Mouse (Mus musculus): Measurements from ENCODE around the gene Egln1. TPM values are rescaled to one million over a fixed set of nuclear protein-coding genes. Genes with fewer than 3 reads are reported as not detected.
A peak's percentile ranks its signal among the peaks of the same experiment; 100 is the strongest.

The Egln1 gene
- total RNA-seq, 2 experiments from 2014 or later, result 67.8 to 69.6 TPM

DNA sequence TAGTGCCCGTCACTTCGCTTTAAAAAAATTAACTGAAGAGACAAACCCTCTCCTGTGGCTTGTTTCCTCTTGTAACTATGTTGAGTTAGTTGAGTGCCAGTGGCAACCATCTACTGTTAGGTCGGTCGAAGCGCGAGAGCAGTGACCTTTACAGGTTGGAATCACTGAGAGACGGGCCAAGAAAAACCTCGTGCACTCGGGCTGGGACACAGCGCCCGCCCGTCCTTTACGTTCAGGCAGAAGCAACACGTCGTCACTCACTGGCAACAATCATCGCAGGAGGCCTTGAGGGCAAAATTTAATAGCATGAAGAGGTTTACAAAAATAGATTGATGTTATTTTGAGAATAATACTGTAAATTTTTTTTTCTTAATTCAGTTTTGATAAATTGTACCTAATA is 39.2 kb downstream of the Egln1 start:
- DNase-seq (ENCODE audit: low spot score in 2 of 2), result no peak

DNA sequence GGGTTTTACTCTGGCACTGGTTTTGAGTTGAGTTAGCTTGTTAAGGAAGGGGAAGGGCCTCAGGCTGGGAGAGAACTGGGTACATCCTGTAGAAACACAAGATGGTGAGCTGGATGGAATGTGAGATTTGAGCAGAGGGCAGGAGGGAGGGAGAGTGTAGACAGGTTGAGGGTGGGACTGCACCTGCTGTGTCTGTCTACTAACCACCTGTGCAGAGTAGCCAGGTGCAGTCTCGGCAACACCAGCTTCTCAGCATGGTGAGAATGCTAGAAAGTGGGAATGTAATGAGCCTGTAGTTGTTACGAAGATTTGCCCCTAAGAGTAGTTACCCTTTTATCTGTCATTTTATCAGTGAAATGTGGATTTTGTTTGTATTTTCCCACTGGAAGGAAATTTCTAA is 43.6 kb downstream of the Egln1 start:
- DNase-seq (ENCODE audit: low spot score in 2 of 2), result no peak

DNA sequence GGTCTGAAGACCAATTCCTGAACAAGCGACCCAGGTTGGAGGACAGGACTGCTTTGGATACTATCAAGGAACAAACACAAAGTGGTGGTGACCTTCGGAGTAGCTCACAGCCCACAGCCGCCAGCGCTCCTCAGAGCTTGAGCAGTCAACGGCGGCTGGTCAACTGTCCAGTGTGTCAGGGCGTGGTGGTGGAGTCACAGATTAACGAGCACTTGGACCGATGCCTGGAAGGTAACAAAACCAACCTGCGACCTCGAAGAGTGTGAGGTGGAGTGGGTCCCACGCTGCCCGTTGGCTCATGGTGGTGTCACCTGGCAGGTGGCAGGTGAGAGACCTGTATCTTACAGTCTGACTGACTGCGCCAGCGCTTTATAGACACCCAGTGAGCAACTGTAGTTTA is 45.9 kb downstream of the Egln1 start:
- no peak for DNase-seq (ENCODE audit: low spot score in 2 of 2)

DNA sequence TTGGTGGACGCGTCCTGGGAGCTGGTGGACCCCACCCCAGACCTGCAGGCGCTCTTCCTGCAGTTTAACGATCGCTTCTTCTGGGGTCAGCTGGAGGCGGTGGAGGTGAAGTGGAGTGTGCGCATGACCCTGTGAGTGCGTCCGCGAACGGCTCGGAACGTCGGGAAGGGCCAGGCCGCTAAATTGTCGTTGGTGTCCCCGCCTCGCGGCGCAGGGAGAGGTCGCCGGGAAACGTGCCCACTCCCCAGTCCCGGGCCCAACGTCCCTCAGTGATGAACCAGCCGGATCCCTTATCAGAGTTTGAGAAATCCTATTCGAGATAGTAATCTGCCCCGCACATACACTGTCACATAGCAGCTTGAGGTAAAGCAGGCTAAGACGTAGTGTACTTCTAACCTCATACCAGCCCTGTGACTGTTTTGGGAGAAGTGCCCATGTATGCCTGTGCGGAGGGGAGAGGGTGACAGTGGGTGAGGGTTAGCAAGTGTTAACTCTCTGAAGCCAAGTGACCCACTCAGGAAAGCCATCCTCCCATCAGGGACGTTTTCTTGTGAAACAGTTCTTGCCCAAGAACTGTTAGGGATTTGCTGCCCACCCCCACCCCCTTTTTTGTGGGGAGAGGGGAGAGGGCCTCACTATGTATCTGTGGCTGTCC is 50.7 kb downstream of the Egln1 start:
- DNase-seq (ENCODE audit: low spot score in 2 of 2), result no peak

DNA sequence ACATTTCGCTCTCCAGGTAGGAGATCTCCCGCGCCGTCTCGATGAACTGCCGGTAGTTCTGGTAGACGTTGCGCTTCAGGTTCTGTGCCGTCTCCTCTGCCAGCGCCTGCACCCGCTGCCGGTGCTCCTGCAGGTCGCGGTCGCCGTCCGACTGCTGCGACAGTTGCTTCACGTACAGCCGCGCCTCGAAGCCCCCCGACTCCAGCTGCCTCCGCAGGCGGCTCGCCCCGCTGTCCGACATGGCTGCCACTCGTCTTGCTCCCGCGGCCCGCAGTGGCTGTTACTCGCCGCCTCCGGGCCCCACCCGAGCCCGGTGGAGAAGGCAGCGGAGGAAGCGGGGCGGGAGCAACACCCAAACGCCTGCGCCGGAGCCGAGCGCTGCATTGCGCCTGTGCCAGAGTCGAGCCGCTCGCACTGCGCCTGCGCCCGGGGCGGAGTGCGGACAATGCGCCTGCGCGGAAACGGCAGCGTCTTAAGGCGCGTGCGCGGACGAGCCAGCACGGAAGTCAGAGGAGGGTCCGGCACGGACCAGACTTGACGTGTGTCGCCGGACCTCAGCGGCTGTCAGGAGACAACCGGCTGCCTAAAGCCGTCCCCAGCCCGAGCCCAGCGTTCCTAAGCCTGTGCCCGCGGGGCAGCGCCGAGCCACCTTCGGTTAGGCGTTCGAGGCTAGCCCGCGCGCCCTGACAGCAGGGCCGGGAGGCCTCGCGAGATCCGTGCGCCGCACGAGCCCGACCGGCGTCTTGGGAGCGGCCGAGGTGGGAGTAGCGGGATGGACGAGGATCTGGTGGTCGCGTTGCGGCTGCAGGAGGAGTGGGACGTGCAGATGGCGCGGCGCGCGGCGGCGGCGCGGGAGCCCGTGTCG is 51.5 kb downstream of the Egln1 start, which contains the start of the genes Exoc8 and Sprtn:
TSS of gene Exoc8 (minus strand) at position 320 of the 865 bp plus-strand sequence.
TSS of gene Sprtn (plus strand) at position 501 of the 865 bp plus-strand sequence.
- DNase-seq (ENCODE audit: low spot score in 2 of 2), result peak; percentile 98 to 99

DNA sequence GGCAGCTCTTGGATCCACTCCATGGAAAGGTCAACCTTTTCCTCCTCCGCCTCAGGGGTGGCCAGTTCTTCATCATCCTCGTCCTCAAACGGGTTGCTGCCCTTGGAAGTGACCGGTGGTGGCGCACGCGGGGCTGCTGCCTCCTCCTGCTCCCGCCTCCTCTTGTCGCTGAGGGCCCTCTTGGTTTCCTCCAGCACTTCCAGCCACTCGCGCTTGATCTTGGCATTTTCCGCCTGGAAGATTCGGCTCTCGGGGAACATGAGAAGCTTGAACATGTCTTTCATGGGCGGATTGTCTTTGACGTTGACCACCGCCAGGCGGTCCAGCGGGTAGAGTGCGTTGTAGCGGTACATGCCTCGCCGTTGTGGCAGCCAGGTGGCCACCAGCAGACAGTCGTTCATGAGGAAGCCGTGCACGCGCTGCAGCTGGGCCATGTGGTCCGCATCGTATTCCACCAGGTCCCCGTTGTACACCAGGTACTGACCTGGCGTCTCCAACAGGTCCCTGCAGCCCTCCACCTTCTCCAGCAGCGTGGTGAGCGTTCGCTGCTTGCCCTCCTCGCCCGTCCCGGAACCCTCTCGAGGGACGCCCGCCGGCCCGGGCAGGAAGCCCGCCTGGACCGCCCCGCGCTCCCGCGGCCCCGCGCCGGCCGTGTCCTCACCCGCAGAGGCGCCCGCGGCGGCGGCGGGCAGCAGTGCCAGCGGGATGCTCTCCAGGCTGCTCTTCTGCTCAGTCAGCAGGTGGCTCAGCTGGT is 52.3 kb downstream of the Egln1 start:
- peak; percentile 42 to 63 for DNase-seq (ENCODE audit: low spot score in 2 of 2)

DNA sequence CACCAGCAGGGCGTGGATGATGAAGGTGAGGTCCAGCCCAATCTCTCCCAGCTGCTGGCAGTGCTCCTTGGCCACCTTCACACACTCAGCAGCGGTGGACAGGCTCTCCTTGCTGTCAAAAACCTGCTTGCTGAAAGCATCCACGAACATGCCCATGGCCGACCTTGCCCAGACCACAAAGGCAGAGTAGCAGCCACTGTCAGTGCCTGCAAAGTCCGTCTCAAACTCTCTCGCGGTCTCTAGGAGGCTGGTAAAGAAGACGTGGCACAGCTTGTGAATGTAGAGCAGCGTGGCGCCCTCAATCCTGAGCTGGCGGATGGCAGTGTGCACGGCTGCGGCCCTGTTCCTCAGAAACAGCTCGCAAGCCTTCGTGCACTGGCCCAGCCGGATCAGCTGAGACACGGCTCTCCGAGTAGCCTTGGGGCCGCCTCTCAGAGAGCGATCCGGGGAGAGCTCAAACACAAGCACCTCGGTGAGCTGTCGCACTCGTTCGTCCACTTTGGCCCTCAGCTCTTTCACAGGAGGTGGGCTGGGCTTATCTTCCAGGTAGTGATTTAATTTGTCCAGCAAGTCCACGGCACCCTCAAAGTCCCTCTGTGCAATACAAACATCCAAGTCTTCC is 53.0 kb downstream of the Egln1 start:
- DNase-seq (ENCODE audit: low spot score in 2 of 2), result no peak

DNA sequence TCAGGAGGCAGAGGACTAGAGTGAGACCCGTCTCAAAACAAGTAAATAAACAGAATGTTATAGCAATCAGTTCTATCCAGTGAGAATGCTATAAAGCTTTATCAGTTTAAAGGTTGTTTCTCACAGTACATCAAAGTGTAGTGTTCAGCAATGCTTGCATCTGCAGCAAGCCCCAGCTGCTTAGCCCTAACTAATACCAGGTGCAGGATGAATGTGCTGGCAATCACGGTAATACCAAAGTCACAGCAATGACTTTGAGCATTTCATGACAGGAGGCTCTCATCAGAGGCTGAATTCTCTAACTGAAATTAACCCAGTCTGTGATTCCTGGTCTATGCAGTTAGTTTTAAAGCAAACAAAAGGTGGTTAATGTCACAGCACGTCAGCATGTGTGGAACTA is 56.5 kb downstream of the Egln1 start:
- no peak for DNase-seq (ENCODE audit: low spot score in 2 of 2)

DNA sequence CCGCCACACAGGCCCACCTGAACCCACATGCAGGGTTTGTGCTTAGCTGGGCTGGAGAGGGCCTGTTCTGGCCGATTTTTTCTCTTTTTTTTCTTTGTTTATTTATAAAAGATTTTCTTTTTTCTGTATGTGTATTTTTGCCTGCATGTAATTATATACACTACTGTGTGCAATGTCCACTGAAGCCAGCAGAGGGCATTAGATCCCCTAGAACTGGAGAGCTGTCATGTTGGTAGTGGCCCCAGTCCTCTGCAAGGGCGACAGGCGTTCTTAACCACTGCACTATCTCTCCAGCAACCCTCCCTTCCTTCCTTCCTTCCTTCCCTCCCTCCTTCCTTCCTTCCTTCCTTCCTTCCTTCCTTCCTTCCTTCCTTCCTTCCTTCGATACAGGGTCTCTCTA is 60.7 kb downstream of the Egln1 start:
- no peak for DNase-seq (ENCODE audit: low spot score in 2 of 2)

DNA sequence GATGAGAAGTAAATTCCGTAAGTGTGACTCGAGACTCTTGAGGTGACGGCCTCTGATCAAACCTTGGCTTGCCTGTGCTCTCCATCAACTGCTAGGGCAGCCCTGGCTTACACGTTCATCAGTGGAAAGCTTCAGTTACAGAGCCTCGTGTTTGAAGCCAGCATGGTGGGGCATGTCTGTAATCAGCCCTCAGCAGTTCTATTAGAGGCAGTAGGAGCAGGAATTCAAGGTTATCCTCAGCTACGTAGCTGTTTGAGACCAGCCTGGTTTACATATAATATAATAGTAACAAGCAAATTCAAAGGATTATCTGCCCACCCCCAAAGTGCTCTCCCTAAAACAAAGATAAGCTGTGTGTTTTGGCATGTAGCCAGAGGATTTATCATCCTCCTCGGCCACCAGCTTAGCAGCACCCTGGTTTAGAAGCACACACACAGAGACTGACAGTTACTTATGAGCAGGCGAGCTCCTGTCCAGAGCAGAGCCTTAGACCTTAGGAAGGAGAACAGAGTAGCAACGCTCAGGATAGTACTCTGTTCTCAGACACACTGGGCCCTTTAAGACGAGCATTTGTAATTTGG is 70.1 kb downstream of the Egln1 start:
- DNase-seq (ENCODE audit: low spot score in 2 of 2), result no peak

DNA sequence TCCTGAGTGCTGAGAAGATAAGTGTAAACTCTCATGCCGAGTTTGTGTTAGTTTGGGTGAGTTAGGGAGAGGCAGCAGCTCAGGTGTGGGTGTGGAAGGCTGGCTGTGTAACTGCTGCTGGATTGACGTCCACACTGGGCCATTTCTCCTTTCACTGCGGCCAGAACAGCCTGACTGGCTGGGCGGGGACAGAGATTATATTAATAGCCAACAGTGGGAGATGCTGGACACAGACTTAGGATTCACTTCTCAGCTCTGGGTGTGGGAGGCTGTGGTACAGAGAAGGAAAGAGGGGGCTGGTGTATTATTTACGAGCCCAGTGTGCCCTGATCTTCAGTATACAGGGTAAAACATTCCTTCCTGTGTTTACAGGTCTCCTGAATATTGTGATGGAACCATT is 71.0 kb downstream of the Egln1 start:
- no peak for DNase-seq (ENCODE audit: low spot score in 2 of 2)

DNA sequence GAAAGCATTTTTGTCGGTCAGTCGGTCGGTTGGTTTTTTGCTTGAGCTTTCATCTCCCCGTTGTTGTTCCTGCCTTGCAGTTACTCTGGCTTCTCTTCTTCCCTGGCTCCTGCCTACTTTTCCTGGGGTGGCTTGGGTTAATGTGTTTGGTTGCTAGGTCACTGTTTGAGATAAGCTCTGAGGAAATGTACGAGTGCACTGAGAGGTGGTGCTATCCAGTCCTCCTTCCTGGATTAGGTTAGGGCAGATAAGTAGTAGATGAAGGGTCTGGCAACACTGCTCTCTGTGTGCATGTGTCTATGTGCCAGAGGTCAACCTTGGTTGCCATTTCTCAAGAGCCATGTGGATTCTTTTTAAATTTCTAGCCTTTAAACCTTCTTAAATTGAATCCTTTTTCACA is 76.4 kb downstream of the Egln1 start:
- DNase-seq (ENCODE audit: low spot score in 2 of 2), result no peak

DNA sequence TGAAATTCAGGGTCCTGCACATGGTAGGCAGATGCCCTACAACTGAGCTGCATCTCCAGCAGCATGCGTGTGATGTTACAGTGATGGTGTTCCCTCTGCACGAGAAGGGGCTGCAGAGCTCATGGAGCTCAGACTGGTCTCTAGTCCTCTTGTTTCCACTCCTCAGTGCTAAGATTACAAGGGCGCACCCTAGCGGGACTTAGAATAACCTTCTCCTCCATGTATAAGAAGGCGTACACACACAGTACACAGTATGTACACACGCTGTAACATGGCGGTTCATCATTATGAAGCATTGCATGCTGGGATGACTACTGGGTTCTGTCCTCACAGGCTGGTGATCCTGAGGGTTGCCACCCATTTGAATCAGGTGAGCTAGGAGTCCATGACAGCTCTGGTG is 77.0 kb downstream of the Egln1 start:
- no peak for DNase-seq (ENCODE audit: low spot score in 2 of 2)

DNA sequence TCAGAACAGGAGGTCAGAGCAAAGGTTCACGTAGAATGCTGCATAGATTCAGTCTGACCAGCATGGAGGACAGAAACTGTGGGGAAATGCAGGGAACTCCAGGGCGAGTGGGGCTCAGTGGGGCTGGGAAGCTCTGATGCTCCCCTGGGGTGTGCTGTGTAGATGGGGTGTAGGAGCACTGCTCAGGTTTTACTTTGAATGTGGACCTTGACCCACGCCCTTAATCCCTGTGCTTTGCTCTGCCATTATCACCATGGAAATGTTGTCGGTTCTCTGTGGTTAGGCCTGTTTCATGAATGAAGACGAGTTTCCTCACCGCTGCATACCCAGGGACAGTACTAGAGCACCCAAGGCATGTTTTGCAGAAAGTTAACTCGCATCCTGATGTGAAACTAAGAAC is 77.7 kb downstream of the Egln1 start:
- no peak for DNase-seq (ENCODE audit: low spot score in 2 of 2)

DNA sequence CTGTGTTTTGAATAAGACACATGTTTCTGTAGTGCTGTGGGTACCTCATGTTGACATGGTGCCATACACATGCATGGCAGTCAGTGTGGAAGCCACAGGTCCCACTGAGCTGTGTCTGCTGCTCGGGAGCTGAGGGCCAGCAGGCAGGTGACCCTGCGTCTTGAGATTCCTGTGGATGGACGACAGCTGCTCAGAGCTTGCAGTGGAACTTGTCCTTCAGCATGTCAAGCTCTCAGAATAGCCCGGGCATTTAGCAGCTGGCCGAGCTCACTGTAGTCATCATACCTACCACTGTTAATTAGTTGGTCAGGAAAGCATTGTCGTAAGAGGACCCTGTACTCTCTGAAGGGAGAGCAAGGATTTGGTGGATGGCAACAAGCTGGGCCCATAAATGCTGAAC is 79.4 kb downstream of the Egln1 start:
- no peak for DNase-seq (ENCODE audit: low spot score in 2 of 2)

DNA sequence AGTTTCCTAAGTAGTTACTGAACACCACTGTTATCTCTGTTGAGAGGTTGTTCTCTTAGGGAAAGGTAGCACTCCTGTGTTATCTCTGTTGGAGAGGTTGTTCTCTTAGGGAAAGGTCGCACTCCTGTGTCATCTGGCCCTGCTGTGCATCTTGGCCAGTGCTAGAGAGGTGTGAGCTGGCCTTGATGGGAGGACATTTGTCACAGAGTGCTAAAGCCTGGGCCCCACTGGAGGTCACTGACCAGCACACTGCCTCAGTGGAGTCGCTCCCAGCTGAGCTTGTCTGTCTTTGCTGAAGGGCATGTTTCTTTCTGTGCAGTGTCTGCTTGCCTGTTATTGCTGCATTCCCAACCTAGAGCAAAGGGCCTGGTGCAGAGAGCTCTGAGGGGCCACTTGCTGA is 82.0 kb downstream of the Egln1 start:
- no peak for DNase-seq (ENCODE audit: low spot score in 2 of 2)

DNA sequence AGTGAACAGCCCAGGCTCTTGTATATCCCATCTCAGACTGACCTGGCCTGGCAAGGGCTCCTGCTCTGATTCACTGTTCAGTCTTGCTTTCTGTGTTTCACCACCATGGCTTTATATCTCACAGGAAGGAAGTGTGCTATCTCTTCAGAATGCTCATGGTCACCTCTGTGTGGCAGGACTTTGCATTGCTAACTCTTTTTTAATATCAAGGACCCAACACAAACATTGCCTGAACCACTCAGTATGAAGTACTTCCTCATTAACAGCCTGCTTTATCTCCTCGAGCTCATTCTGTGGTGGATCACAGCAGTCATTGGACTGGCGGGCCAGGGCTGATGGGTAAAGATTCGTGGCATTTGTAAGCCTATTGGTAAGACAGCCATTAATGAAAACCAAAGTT is 82.5 kb downstream of the Egln1 start:
- DNase-seq (ENCODE audit: low spot score in 2 of 2), result no peak

DNA sequence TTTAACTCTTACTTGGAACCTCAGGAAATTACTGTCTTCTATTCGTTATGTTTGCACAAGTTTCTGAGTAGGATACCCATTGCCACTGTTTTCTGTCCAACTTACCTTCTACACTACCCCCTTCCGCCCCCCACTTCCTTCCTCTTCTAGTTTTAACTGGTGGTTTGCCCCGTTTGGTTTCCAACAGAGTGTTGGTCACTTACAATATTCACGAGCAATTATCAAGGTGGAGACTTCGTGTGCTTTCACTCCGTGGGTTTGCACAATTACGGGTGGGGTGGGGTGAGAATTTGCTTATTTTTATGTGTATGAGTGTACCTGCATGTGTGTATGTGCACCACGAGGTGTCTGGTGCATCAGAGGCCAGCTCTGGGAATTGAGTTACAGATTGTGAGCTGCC is 85.4 kb downstream of the Egln1 start:
- no peak for DNase-seq (ENCODE audit: low spot score in 2 of 2)

DNA sequence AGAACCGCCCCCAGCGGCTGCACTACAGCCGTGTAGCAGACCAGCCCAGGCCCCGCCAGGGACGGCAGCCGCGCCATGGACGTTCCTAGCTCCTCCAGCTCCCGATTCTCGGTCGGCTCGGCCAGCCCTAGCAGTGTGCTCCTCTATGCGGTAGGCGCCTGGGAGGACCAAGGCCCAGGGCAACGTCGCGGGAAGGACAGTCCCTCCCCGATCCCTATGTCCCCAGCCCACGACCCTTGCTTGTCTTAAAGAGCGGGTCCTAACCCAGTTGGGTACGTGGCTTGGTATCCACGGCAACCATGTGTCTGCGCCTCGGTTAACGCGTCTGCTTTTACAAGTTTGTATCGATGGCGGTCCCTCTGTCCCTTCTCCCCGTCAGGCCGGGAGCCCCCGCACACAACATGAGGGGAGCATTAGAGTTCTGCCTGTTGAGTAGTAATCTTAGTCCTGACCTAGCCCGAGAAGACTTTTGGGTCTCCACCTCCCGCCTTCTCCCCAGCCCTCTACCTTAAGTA is 85.9 kb downstream of the Egln1 start:
- no peak for DNase-seq (ENCODE audit: low spot score in 2 of 2)

DNA sequence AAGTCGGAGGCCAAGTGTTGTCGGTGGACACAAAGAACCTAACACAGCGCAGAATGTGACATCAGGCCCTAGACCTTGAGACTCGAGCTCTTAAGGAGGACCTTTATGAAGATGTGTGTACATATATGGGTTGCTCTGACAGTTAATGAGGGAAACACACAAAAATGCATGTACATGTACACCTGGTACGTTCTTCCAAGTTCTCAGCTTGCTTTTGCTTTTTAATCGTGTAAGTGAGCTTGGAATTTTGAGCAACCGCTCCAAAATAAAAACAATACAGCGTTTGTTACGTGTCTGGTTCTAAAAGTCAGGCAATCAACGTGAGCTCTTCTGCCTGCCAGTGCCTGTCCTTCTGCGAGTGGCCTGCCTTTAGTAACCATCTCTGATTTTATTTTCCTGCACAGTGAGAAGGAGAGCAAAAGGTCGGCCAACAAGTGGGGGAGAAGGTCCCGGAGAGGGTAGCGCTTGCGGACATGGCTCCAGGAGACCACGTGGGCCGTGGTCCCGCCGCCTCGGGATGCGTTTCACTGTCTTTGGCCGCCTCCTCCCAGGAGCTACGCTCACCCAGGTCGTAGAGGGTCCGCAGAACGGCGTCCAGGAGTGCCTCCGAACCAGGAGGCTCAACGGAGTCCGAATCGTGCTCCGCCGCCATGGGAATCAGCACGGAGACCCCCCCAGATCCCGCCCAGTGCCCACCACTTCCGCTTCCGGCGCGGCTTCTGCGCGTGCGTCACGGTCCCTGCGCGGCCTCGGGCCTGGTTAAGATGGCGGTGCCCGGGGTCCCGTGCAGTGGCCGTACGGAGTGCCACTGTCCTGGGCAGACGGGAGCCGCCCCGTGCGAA is 86.6 kb downstream of the Egln1 start, which contains the start of the genes Gnpat and 2810004N23Rik:
TSS of gene Gnpat (plus strand) at position 713 of the 842 bp plus-strand sequence.
TSS of gene 2810004N23Rik (minus strand) at position 800 of the 842 bp plus-strand sequence.
- DNase-seq (ENCODE audit: low spot score in 2 of 2), result peak; percentile 88 to 93
